Mouse (Mus musculus) intestine, embryonic 14.5 days (tissue): ENCODE data around the gene Prx. TPM values are rescaled to one million over a fixed set of nuclear protein-coding genes. Genes with fewer than 3 reads are reported as not detected.

ENCODE experiments used
- ATAC-seq: fragments of 200-750 bp; cut with Nextera tagmentation; replicated peaks from 2 replicates; pipeline ENCODE4 v1.8.0; 2017; ENCODE audit warnings: low read depth, moderate number of reproducible peaks, moderate TSS enrichment, moderate library complexity; ENCODE audit not compliant: low FRiP score, low TSS enrichment
- DNase-seq: peaks from one replicate; pipeline ENCODE4 v3.0.0-alpha.2; 2018; ENCODE audit warnings: low spot score
- H3K27ac ChIP-seq: fragments of 300-500 bp; sonication (generic); 2 replicates; pipeline ENCODE4 v1.5.1; 2014; ENCODE audit warnings: low read depth, mild to moderate bottlenecking, control low read depth
- H3K27me3 ChIP-seq: fragments of 300-500 bp; sonication (generic); replicated peaks from 2 replicates; pipeline ENCODE4 v1.6.1; 2014; ENCODE audit warnings: low read length, control low read depth; ENCODE audit not compliant: control insufficient read depth, insufficient read depth
- H3K36me3 ChIP-seq: fragments of 300-500 bp; sonication (generic); 2 replicates; pipeline ENCODE4 v1.6.1; 2014; ENCODE audit warnings: low read length, control low read depth; ENCODE audit not compliant: control insufficient read depth, insufficient read depth
- H3K4me1 ChIP-seq: fragments of 300-500 bp; sonication (generic); replicated peaks from 2 replicates; pipeline ENCODE4 v1.6.1; 2014; ENCODE audit warnings: low read length, control low read depth, mixed read lengths; ENCODE audit not compliant: control insufficient read depth, insufficient read depth
- H3K4me2 ChIP-seq: fragments of 300-500 bp; sonication (generic); 2 replicates; pipeline ENCODE4 v1.6.1; 2014; ENCODE audit warnings: low read length
- H3K4me3 ChIP-seq: fragments of 300-500 bp; sonication (generic); 2 replicates; pipeline ENCODE4 v1.5.1; 2014; ENCODE audit warnings: low read depth, low read length, control low read depth, mixed read lengths
- H3K9ac ChIP-seq: fragments of 300-500 bp; sonication (generic); 2 replicates; pipeline ENCODE4 v1.6.1; 2014; ENCODE audit warnings: mild to moderate bottlenecking, low read length
- H3K9me3 ChIP-seq: fragments of 300-500 bp; sonication (generic); 2 replicates; pipeline ENCODE4 v1.6.1; 2016; ENCODE audit warnings: low read length, control low read depth; ENCODE audit not compliant: control insufficient read depth
- WGBS: fragments of 180-500 bp; shearing (Covaris S2); extraction: QIAGEN DNeasy Blood & Tissue Kit; methylation state at CpG from one replicate; pipeline ENCODE4 v1.1.7; 2014; 5-methylcytosine and 5-hydroxymethylcytosine counted together
- polyA plus RNA-seq: library from polyadenylated mRNA; unstranded; fragments of >200 nt; fragmentation: Nextera tagmentation; extraction: Ambion mirVana; gene quantifications from 2 replicates; pipeline ENCODE4 v1.2.1, GENCODE M21; 2014

The Prx gene
- polyA plus RNA-seq, 1 experiment from 2014 or later = 1.6 TPM

DNA sequence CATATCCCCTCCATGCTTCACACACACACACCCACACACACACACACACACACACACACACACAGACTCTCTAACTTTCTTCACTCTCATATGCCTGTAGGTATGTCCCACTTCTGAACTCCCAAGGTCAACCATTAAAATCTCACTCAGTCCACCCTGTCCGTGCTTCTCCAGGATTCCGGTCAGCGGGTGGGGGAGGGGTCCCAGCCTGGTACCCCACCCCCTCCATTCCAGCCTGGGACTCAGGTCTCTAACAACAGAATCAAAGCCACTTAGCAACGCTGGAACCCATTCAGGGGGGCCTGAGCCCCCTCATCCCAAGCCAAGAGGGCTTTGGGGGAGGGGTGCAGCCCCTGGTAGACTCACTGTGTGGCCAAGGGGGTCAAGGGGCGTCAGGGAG lies 23.8 kb downstream of the Prx start, which contains the start of gene Hipk4:
TSS of gene Hipk4 (plus strand) at position 301 of the 400 bp plus-strand sequence.
- WGBS = 64% methylated on average over 5 of the region's 5 CpGs
- no peak for ATAC-seq
- H3K36me3 ChIP-seq = no peaks in the 10 kb centered on the region
- no peaks in the 10 kb centered on the region for H3K27me3 ChIP-seq
- no peak within 1 kb of the TSS for H3K4me2 ChIP-seq
- H3K4me1 ChIP-seq = no peaks in the 10 kb centered on the region
- no peak for DNase-seq
- H3K4me3 ChIP-seq = no peak within 1 kb of the TSS
- H3K9me3 ChIP-seq = peaks cover 7% of the 10 kb centered on the region; the same call in 1 of the 2 replicates
- H3K9ac ChIP-seq = no peak within 1 kb of the TSS
- no peak within 1 kb of the TSS for H3K27ac ChIP-seq

GRCm38 (mm10) chr7:27523805-27524204 lies 24.7 kb downstream of the Prx start:
- 94% methylated on average over 13 of the region's 13 CpGs for WGBS
- Histone ChIP-seq H3K27me3 (no peaks in the 10 kb centered on the region), H3K4me1 (no peaks in the 10 kb centered on the region), H3K9me3 (peaks cover 7% of the 10 kb centered on the region; the same call in 1 of the 2 replicates), H3K36me3 (no peaks in the 10 kb centered on the region), H3K4me3 (no peak overlapping the region), H3K4me2 (no peak overlapping the region), H3K27ac (no peak overlapping the region), H3K9ac (no peak overlapping the region)
- DNase-seq (no peak), ATAC-seq (no peak)

- H3K9ac ChIP-seq = no peak overlapping the region
- no peaks in the 10 kb centered on the region for H3K27me3 ChIP-seq
- peaks cover 15% of the 10 kb centered on the region; the same call in 1 of the 2 replicates for H3K36me3 ChIP-seq
- H3K4me2 ChIP-seq = no peak overlapping the region
- H3K4me3 ChIP-seq = no peak overlapping the region
- no peaks in the 10 kb centered on the region for H3K9me3 ChIP-seq
- WGBS = 23% methylated on average over 10 of the region's 10 CpGs
- ATAC-seq = peak; percentile 78
- peak; percentile 86 for DNase-seq
- H3K27ac ChIP-seq = no peak overlapping the region
- H3K4me1 ChIP-seq = no peaks in the 10 kb centered on the region
Measured at GRCm38 (mm10) chr7:27526039-27526827, 27.1 kb downstream of the Prx start.

DNA sequence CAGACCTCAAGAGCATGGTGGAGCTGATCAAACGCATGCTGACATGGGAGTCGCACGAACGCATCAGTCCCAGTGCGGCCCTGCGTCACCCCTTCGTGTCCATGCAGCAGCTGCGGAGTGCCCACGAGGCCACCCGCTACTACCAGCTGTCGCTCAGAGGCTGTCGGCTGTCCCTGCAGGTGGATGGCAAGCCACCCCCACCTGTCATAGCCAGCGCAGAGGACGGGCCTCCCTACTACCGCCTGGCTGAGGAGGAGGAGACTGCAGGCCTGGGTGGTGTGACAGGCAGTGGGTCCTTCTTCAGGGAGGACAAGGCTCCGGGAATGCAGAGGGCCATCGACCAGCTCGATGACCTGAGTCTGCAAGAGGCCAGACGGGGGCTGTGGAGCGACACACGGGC lies 29.9 kb downstream of the Prx start:
- Histone ChIP-seq H3K36me3 (peaks cover 30% of the 10 kb centered on the region), H3K9me3 (no peaks in the 10 kb centered on the region), H3K4me1 (no peaks in the 10 kb centered on the region), H3K27me3 (no peaks in the 10 kb centered on the region), H3K4me2 (no peak overlapping the region), H3K27ac (no peak overlapping the region), H3K4me3 (no peak overlapping the region), H3K9ac (no peak overlapping the region)
- DNase-seq (no peak), ATAC-seq (no peak)
- 85% methylated on average over 21 of the region's 21 CpGs for WGBS

DNA sequence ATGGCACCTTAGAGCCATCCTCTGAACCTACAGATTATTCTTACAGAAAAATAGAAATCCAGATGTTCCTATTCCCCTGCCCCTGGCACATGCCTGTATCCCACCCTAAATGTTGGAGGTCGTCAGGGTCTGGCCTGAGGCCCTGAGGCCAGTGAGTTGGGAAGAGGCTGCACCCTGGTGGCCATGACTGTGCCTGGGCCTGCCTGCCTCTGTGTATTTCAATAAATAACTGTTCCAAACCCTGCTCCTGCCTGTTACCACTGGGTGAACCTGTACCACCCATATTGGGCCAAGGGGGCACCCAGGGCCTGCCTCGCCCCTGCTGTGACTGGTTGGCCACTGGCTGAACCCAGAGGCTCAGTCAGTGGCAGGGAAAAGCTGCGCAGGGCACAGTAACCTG lies 31.8 kb downstream of the Prx start:
- WGBS = 84% methylated on average over 3 of the region's 3 CpGs
- Histone ChIP-seq H3K9ac (no peak overlapping the region), H3K9me3 (no peaks in the 10 kb centered on the region), H3K36me3 (peaks cover 36% of the 10 kb centered on the region), H3K4me2 (no peak overlapping the region), H3K27me3 (no peaks in the 10 kb centered on the region), H3K4me3 (no peak overlapping the region), H3K4me1 (no peaks in the 10 kb centered on the region), H3K27ac (no peak overlapping the region)
- no peak for ATAC-seq
- no peak for DNase-seq

GRCm38 (mm10) chr7:27531707-27532106 lies 32.6 kb downstream of the Prx start:
- Histone ChIP-seq H3K4me1 (no peaks in the 10 kb centered on the region), H3K27me3 (no peaks in the 10 kb centered on the region), H3K4me2 (no peak overlapping the region), H3K4me3 (no peak overlapping the region), H3K9me3 (no peaks in the 10 kb centered on the region), H3K9ac (no peak overlapping the region), H3K36me3 (peaks cover 43% of the 10 kb centered on the region), H3K27ac (no peak overlapping the region)
- 83% methylated on average over 10 of the region's 10 CpGs for WGBS
- ATAC-seq = no peak
- DNase-seq = no peak

DNA sequence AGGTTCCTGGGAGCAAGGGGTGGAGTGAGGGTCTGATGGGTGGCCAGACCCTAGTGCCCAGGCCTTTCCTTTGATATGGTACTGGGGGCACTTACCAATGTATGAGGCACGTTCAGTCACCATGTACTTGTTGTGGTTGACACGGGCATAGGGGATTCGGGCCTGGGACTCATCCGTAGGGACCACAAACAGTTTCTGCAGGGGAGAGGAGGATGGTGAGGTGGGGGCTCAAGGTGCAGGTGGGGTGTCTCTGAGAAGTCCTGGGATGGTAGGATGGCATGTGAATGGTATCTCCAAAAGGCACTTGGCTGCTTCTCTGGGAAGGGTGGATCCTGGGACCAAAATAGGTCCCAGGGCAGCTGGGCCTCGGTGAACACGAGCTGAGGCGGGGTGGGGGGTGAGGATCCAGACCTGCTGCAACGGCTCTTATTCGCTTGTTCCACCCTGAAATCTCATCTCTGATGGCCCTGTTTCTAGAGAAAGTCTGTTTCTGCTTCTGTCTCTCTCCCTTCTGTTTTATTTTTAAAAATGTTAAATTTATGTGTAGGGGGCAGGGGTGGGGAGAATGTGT lies 33.4 kb downstream of the Prx start:
- DNase-seq = no peak
- WGBS = 92% methylated on average over 9 of the region's 9 CpGs
- Histone ChIP-seq H3K9ac (no peak overlapping the region), H3K36me3 (peaks cover 49% of the 10 kb centered on the region), H3K4me1 (no peaks in the 10 kb centered on the region), H3K4me2 (no peak overlapping the region), H3K4me3 (no peak overlapping the region), H3K27me3 (no peaks in the 10 kb centered on the region), H3K27ac (no peak overlapping the region), H3K9me3 (no peaks in the 10 kb centered on the region)
- ATAC-seq = no peak

DNA sequence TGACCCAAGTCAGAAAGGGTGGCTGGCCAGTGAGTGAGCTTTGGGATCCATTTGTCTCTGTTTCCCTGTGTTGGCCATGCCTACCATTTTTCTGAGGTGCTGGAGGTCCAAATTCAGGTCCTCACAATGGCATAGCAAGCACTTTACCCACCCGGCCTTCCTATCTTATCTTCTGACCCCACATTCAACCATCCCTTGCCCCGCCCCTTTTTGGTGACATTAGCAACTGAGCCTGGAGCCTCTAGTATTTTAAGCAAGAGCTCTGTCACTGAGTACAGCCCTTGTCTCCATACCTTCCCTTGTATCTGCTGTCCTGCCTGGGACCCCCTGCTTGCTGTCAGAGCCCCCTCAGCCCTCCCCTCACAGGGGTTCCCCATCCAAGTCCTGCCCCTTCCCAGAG lies 36.3 kb downstream of the Prx start:
- H3K9ac ChIP-seq = no peak overlapping the region
- no peak overlapping the region for H3K27ac ChIP-seq
- no peak overlapping the region for H3K4me2 ChIP-seq
- DNase-seq = no peak
- H3K4me3 ChIP-seq = no peak overlapping the region
- no peak for ATAC-seq
- H3K36me3 ChIP-seq = peaks cover 56% of the 10 kb centered on the region
- 78% methylated on average over 2 of the region's 2 CpGs for whole genome bisulfite sequencing
- H3K27me3 ChIP-seq = no peaks in the 10 kb centered on the region
- H3K4me1 ChIP-seq = no peaks in the 10 kb centered on the region
- H3K9me3 ChIP-seq = no peaks in the 10 kb centered on the region

DNA sequence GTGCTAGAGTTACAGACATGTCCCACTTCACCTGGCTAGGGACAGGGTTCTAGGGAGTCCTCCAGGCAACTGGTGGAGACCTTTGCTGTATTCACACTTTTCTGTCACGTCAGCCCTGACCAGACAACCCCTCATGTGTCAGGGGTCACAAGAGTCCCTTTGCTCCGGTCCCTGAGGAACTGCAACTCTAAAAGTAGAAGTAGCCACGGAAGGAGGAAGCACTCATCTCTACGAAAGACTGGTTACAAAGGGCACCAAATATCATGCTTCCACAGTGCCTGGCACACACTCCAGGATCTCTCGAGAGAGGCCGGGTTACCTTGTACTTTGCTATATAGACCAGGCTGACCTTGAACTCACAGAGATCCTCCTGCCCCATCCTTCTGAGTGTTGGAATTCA lies 37.5 kb downstream of the Prx start:
- no peak overlapping the region for H3K27ac ChIP-seq
- no peak overlapping the region for H3K4me3 ChIP-seq
- H3K36me3 ChIP-seq = peaks cover 51% of the 10 kb centered on the region
- ATAC-seq (no peak), DNase-seq (no peak)
- no peaks in the 10 kb centered on the region for H3K27me3 ChIP-seq
- 86% methylated on average over 6 of the region's 6 CpGs for WGBS
- H3K9me3 ChIP-seq = no peaks in the 10 kb centered on the region
- no peak overlapping the region for H3K9ac ChIP-seq
- no peak overlapping the region for H3K4me2 ChIP-seq
- H3K4me1 ChIP-seq = no peaks in the 10 kb centered on the region
